Mouse (Mus musculus) cerebellum, adult 2 months (tissue): Measurements from ENCODE around the gene Ppp1r35. TPM values are rescaled to one million over a fixed set of nuclear protein-coding genes. Genes with fewer than 3 reads are reported as not detected.

Source experiments
- DNase-seq, 2 experiments: peaks; one replicate each; pipeline ENCODE4 v3.0.0; 2021
- H3K27ac ChIP-seq: fragments of 200-500 bp; 2 replicates; pipeline ENCODE4 v1.5.1; 2012; ENCODE audit warnings: low read length, control low read depth, inconsistent platforms; ENCODE audit not compliant: insufficient read depth
- H3K27me3 ChIP-seq: fragments of 200-500 bp; 2 replicates; pipeline ENCODE4 v1.6.1; 2012; ENCODE audit warnings: inconsistent platforms, mild to moderate bottlenecking, low read length, moderate library complexity; ENCODE audit not compliant: control insufficient read depth, insufficient read depth
- H3K4me1 ChIP-seq: fragments of 200-500 bp; 2 replicates; pipeline ENCODE4 v1.6.1; 2011; ENCODE audit warnings: low read length; ENCODE audit not compliant: control insufficient read depth, insufficient read depth
- H3K4me3 ChIP-seq: fragments of 200-500 bp; replicated peaks from 2 replicates; pipeline ENCODE3; 2011; ENCODE audit warnings: mild to moderate bottlenecking, low read depth, low read length, control low read depth; ENCODE audit not compliant: insufficient read depth
- CTCF ChIP-seq: fragments of 200-500 bp; IDR thresholded peaks from 2 replicates; pipeline ENCODE4 v1.5.1; 2011; ENCODE audit warnings: low read depth, mild to moderate bottlenecking, control low read depth, low read length, moderate library complexity, borderline replicate concordance; ENCODE audit not compliant: insufficient read depth
- POLR2A ChIP-seq: fragments of 200-500 bp; IDR thresholded peaks from 2 replicates; pipeline ENCODE4 v1.6.1; 2011; ENCODE audit warnings: low read length, control low read depth, borderline replicate concordance; ENCODE audit not compliant: insufficient read depth
- WGBS: fragments of 180-500 bp; shearing (Covaris S2); methylation state at CpG from one replicate; pipeline ENCODE4 v1.1.7; 2018; 5-methylcytosine and 5-hydroxymethylcytosine counted together
- polyA plus RNA-seq: library from polyadenylated mRNA; depleted of rRNA; stranded (reverse); fragments of >200 nt; gene quantifications from 2 replicates; pipeline ENCODE4 v1.2.3, GENCODE M21; 2012

Ppp1r35 gene
- polyA plus RNA-seq, 1 experiment = 47.0 TPM

GRCm38 (mm10) chr5:137781661-137782060 is 3.0 kb downstream of the Ppp1r35 start:
- Histone ChIP-seq H3K27ac (no peak overlapping the region), H3K4me1 (peaks cover 16% of the 10 kb centered on the region), H3K4me3 (no peak overlapping the region), H3K27me3 (no peaks in the 10 kb centered on the region)
- 88% methylated on average over 7 of the region's 7 CpGs for WGBS
- TF ChIP-seq POLR2A (no peak), CTCF (no peak)
- no peak for DNase-seq

GRCm38 (mm10) chr5:137782776-137783522 is 4.3 kb downstream of the Ppp1r35 start:
- WGBS = 68% methylated on average over 13 of the region's 13 CpGs
- peak in 1 of 2 experiments; percentile 17 for DNase-seq
- TF ChIP-seq CTCF (no peak), POLR2A (no peak)
- H3K27me3 ChIP-seq = no peaks in the 10 kb centered on the region
- no peak overlapping the region for H3K27ac ChIP-seq
- peaks cover 16% of the 10 kb centered on the region for H3K4me1 ChIP-seq
- no peak overlapping the region for H3K4me3 ChIP-seq

DNA sequence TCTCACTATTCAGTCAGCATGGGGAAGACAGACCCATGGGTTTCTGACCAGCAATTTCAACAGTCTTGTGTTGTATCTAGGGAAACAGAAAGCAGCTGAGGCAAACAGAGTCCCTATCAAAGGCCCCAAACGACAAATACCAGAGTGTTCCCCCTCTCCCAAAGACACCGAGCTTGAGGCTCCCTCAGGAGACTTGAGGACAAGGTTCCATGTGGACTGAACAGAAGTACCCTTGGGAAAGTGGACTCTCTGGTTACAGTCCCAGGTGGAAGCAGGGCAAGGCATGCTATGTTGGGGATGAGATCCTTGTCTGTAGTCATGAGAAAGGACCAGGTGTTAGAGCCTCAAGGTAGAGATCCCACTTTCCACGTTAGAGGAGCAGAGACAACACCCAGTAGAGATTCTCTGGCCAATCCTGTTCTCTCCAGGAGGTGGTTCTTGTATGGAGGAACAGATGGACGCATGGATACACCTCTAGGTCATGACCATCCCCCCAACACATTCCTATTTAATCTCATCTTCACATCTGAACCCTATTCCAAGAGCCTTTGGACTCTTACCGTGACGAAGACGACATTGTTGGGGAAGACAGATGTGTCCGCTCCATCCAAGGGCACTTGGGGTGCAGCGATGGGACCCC is 5.4 kb downstream of the Ppp1r35 start:
- WGBS = 31% methylated on average over 9 of the region's 9 CpGs
- Histone ChIP-seq H3K4me3 (peak overlapping the region; percentile 92), H3K27me3 (no peaks in the 10 kb centered on the region), H3K27ac (no peak overlapping the region), H3K4me1 (peaks cover 16% of the 10 kb centered on the region)
- TF ChIP-seq CTCF = no peak
- no peak for TF ChIP-seq POLR2A
- peak in 1 of 2 experiments; percentile 20 for DNase-seq

DNA sequence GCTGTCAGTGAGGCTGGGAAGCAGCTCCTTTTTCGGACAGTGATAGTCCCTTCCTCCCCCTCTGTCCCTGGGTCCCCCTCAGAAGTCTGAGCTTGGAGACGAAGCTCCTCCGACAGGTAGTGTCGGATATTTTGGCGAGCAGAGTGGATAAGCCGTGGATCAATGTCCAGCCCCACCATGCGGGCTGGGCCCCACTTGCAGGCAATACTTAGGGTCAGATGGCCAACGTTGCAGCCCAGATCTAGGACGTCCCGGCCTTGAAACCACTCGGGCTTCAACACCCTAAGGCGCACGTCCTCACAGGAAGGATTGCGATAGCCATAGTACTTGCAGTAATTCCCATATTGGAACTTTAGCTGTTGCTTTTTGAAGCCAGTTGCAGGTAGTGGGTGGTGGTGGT is 5.9 kb downstream of the Ppp1r35 start:
- Histone ChIP-seq H3K27me3 (no peaks in the 10 kb centered on the region), H3K4me1 (peaks cover 16% of the 10 kb centered on the region), H3K4me3 (peak overlapping the region; percentile 92), H3K27ac (no peak overlapping the region)
- WGBS = 51% methylated on average over 14 of the region's 14 CpGs
- DNase-seq = peak; percentile 31 to 32
- no peak for TF ChIP-seq POLR2A
- no peak for TF ChIP-seq CTCF

DNA sequence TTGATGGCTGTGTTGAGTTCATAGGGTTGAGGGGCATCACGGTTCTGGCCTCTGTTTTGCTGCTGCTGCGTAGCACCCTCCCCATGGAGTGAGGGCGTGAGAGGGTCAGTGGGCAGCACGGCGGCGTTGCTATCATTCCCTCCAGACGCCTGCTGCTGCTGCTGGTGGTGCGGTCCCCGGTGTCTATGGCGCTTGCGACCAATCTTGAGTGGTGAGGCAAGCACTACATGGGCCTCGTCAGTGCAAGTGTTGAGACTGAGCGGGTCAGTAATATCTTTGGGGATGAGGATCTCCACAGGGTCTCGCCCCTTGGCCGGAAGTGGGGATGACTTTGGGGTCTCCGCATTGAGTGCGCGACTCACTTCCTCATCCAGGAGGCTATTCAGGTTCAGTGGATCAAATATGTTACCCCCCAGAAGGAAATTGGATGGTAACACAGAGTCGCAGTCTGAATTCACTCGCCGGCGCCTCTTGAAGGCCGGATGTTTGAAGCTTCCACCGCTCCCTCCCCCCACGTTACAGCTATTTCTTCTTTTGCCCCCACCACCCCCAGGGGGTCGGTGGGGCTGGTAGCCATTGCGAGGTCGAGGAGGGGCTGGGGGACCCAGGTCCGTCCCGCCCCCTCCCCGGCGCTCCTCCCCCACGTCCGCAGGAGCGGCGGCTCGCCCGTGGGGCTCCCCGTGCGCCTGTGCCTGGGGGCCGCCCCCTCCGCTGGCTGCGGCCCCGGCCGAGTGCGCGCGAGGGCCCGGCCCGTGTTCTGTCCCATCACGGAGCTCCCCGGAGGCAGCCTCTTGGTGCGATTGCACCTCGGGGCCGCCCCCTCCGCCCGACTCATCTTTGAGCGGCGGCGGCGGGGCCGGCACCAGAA is 6.7 kb downstream of the Ppp1r35 start:
- WGBS = 1% methylated on average over 49 of the region's 62 CpGs
- H3K27ac ChIP-seq = peak overlapping the region; percentile 97
- H3K27me3 ChIP-seq = no peaks in the 10 kb centered on the region
- H3K4me1 ChIP-seq = peaks cover 16% of the 10 kb centered on the region
- TF ChIP-seq CTCF (no peak), POLR2A (no peak)
- peak overlapping the region; percentile 92 for H3K4me3 ChIP-seq
- DNase-seq = peak in 1 of 2 experiments; percentile 68

- TF ChIP-seq CTCF (no peak), POLR2A (peak; percentile 76)
- H3K27ac ChIP-seq = peak overlapping the region; percentile 97
- WGBS = under 1% methylated on average over 79 of the region's 79 CpGs
- H3K27me3 ChIP-seq = no peaks in the 10 kb centered on the region
- DNase-seq = peak; percentile 99
- peaks cover 16% of the 10 kb centered on the region for H3K4me1 ChIP-seq
- peak overlapping the region; percentile 92 for H3K4me3 ChIP-seq
Observed at GRCm38 (mm10) chr5:137786109-137786942, 7.7 kb downstream of the Ppp1r35 start.

DNA sequence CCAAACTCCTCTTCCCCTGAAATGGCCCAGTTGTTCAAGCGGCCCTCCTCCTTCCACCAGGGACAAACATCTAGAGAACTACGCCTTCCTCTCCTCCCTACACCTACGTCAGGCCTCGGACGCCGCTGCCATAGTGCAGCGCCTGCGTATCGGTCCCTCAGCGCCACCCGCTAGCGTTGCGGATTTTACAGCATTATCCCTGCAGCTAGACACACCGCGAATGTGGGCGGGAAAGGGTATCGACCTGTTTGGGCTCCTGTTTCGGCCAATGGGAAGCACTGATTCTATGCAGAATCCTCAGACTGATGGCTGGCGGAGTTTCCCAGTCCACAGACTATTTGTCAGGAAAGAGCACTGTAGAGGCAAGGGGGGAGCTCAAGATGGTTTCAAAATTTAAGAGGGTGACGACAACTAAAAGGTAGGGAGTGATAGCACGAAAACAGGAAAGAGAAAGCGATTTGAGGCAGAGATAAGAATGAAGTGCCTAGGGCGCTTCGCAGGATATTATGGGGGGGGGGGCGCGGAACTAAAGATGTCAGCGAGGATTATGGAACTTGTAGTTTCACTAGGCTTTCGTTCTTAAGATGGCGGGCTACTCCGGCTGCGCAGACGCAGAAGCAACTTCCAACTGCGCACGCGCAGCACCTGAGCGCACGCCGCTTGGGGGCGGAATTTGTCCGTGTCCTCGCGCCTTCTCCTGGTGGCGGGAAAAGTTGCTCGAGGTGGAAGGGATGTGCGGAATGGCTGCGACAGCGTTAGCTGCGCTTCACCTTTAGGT is 8.7 kb downstream of the Ppp1r35 start, which contains the start of the genes Mepce and Zcwpw1:
Mepce (minus strand) TSS at position 505 of the 778 bp plus-strand sequence.
Zcwpw1 (plus strand) TSS at position 648 of the 778 bp plus-strand sequence.
- under 1% methylated on average over 48 of the region's 48 CpGs for WGBS
- peak within 1 kb of the TSS; percentile 83 for H3K27ac ChIP-seq

More for the DNA sequence above, 8.7 kb downstream of the Ppp1r35 start, which contains the start of the genes Mepce and Zcwpw1:
- peak; percentile 97 to 98 for DNase-seq
- peaks cover 16% of the 10 kb centered on the region for H3K4me1 ChIP-seq
- peak within 1 kb of the TSS; percentile 92 for H3K4me3 ChIP-seq
- TF ChIP-seq CTCF (peak; percentile 74; the same call in 1 of the 2 replicates), POLR2A (peak; percentile 74; the same call in 1 of the 2 replicates)
- H3K27me3 ChIP-seq = no peaks in the 10 kb centered on the region
